Mouse (Mus musculus) CH12.LX (cell line): Measurements from ENCODE around the gene Xkr7. TPM values are rescaled to one million over a fixed set of nuclear protein-coding genes. Genes with fewer than 3 reads are reported as not detected.

Source experiments
- DNase-seq: peaks from one replicate; pipeline ENCODE4 v3.0.0-alpha.2; 2013; ENCODE audit errors: extremely low read depth
- H3K27ac ChIP-seq: 2 replicates; pipeline ENCODE4 v1.5.1; 2012; ENCODE audit warnings: low read depth, mild to moderate bottlenecking, control low read depth, moderate library complexity; ENCODE audit not compliant: insufficient read depth
- H3K27me3 ChIP-seq: replicated peaks from 2 replicates; pipeline ENCODE3; 2012; ENCODE audit warnings: inconsistent platforms
- H3K36me3 ChIP-seq, 2 experiments: replicated peaks in 1 of 2; 2 replicates each; pipeline versions ENCODE3 to v1.6.1; 2012; ENCODE audit warnings: inconsistent platforms in 1 of 2, low read length in 1 of 2, mild to moderate bottlenecking in 1 of 2, mixed read lengths in 1 of 2, moderate library complexity in 1 of 2; ENCODE audit not compliant: control insufficient read depth in 1 of 2, insufficient read depth in 1 of 2
- H3K4me1 ChIP-seq, 2 experiments: 2 replicates each; pipeline ENCODE4 v1.6.1; 2012; ENCODE audit warnings: inconsistent platforms in 1 of 2, moderate library complexity in 1 of 2; ENCODE audit not compliant: insufficient read depth in 2 of 2, control insufficient read depth in 1 of 2
- H3K4me2 ChIP-seq: 2 replicates; pipeline ENCODE4 v1.6.1; 2012; ENCODE audit warnings: low read depth, mild to moderate bottlenecking, control low read depth; ENCODE audit not compliant: poor library complexity, insufficient read depth, severe bottlenecking
- H3K4me3 ChIP-seq, 3 experiments: fragments of 150-350 bp in 1 of 3; sonication (generic) in 1 of 3; replicated peaks in 1 of 3; 2 replicates each; pipeline versions ENCODE3 to v1.5.1; 2011 to 2012; ENCODE audit warnings: low read depth in 2 of 3, low read length in 2 of 3, mild to moderate bottlenecking in 2 of 3, moderate library complexity in 2 of 3, control low read depth in 1 of 3, improper control_type of control experiment in 1 of 3, inconsistent platforms in 1 of 3, mixed read lengths in 1 of 3; ENCODE audit not compliant: poor library complexity in 1 of 3
- H3K79me2 ChIP-seq: replicated peaks from 2 replicates; pipeline ENCODE4 v1.6.1; 2012; ENCODE audit warnings: mild to moderate bottlenecking, moderate library complexity; ENCODE audit not compliant: control insufficient read depth, poor library complexity, insufficient read depth, severe bottlenecking; ENCODE audit errors: extremely low read depth
- H3K9ac ChIP-seq: 2 replicates; pipeline ENCODE4 v1.6.1; 2012; ENCODE audit warnings: low read depth, mild to moderate bottlenecking, control low read depth, moderate library complexity; ENCODE audit not compliant: insufficient read depth
- H3K9me3 ChIP-seq: replicated peaks from 2 replicates; pipeline ENCODE3; 2012; ENCODE audit warnings: low read length, inconsistent platforms, mixed read lengths
- BHLHE40 ChIP-seq: IDR thresholded peaks from 2 replicates; pipeline ENCODE4 v1.6.1; 2011; ENCODE audit warnings: mild to moderate bottlenecking, low read depth, low read length, improper control_type of control experiment
- CHD1 ChIP-seq: IDR thresholded peaks from 2 replicates; pipeline ENCODE4 v1.6.1; 2012; ENCODE audit warnings: low read depth, low read length, improper control_type of control experiment, inconsistent platforms
- CTCF ChIP-seq, 2 experiments: IDR thresholded peaks in 1 of 2; conservative IDR thresholded peaks in 1 of 2; 2 replicates each; pipeline ENCODE4 v1.5.1; 2011 to 2012; ENCODE audit warnings: low read depth in 2 of 2, low read length in 2 of 2, improper control_type of control experiment in 1 of 2, inconsistent platforms in 1 of 2, mild to moderate bottlenecking in 1 of 2, moderate library complexity in 1 of 2
- E2F4 ChIP-seq: IDR thresholded peaks from 2 replicates; pipeline ENCODE4 v1.6.1; 2011; ENCODE audit warnings: low read depth, low read length, improper control_type of control experiment; ENCODE audit not compliant: insufficient replicate concordance
- ELF1 ChIP-seq: IDR thresholded peaks from 2 replicates; pipeline ENCODE4 v1.6.1; 2014; ENCODE audit warnings: low read depth, mild to moderate bottlenecking, inconsistent platforms, low read length, improper control_type of control experiment
- EP300 ChIP-seq: IDR thresholded peaks from 2 replicates; pipeline ENCODE4 v1.6.1; 2011; ENCODE audit warnings: low read length, improper control_type of control experiment
- ETS1 ChIP-seq: conservative IDR thresholded peaks from 2 replicates; pipeline ENCODE4 v1.6.1; 2012; ENCODE audit warnings: low read depth, mild to moderate bottlenecking, inconsistent platforms, low read length, improper control_type of control experiment, moderate library complexity
- GABPA ChIP-seq: IDR thresholded peaks from 2 replicates; pipeline ENCODE4 v1.6.1; 2012; ENCODE audit warnings: low read depth, low read length, improper control_type of control experiment, inconsistent platforms; ENCODE audit not compliant: insufficient replicate concordance
- HCFC1 ChIP-seq: IDR thresholded peaks from 2 replicates; pipeline ENCODE4 v1.6.1; 2012; ENCODE audit warnings: low read depth, mild to moderate bottlenecking, inconsistent platforms, low read length, improper control_type of control experiment
- IRF4 ChIP-seq: IDR thresholded peaks from 2 replicates; pipeline ENCODE4 v1.6.1; 2014; ENCODE audit warnings: low read depth, mild to moderate bottlenecking, inconsistent platforms, low read length, improper control_type of control experiment
- JUN ChIP-seq: IDR thresholded peaks from 2 replicates; pipeline ENCODE4 v1.6.1; 2011; ENCODE audit warnings: low read depth, mild to moderate bottlenecking, low read length, improper control_type of control experiment, moderate library complexity; ENCODE audit not compliant: insufficient read depth
- JUND ChIP-seq: conservative IDR thresholded peaks from 2 replicates; pipeline ENCODE4 v1.6.1; 2011; ENCODE audit warnings: low read depth, low read length, improper control_type of control experiment
- KAT2A ChIP-seq: IDR thresholded peaks from 2 replicates; pipeline ENCODE4 v1.6.1; 2012; ENCODE audit warnings: low read length, improper control_type of control experiment, inconsistent platforms; ENCODE audit not compliant: insufficient replicate concordance
- MAZ ChIP-seq: IDR thresholded peaks from 2 replicates; pipeline ENCODE4 v1.6.1; 2012; ENCODE audit warnings: low read depth, mild to moderate bottlenecking, inconsistent platforms, low read length, improper control_type of control experiment, moderate library complexity
- MEF2A ChIP-seq: IDR thresholded peaks from 2 replicates; pipeline ENCODE4 v1.6.1; 2014; ENCODE audit warnings: low read depth, mild to moderate bottlenecking, inconsistent platforms, low read length, improper control_type of control experiment, borderline replicate concordance
- MXI1 ChIP-seq: IDR thresholded peaks from 2 replicates; pipeline ENCODE4 v1.6.1; 2011; ENCODE audit warnings: mild to moderate bottlenecking, low read depth, low read length, improper control_type of control experiment
- NELFE ChIP-seq: IDR thresholded peaks from 2 replicates; pipeline ENCODE4 v1.6.1; 2011; ENCODE audit warnings: low read depth, low read length, improper control_type of control experiment
- PAX5 ChIP-seq: IDR thresholded peaks from 2 replicates; pipeline ENCODE4 v1.6.1; 2012; ENCODE audit warnings: low read length, inconsistent platforms, mixed read lengths
- POLR2A ChIP-seq: IDR thresholded peaks from 2 replicates; pipeline ENCODE4 v1.6.1; 2011; ENCODE audit warnings: low read depth, mild to moderate bottlenecking, improper control_type of control experiment, low read length
- RAD21 ChIP-seq: IDR thresholded peaks from 2 replicates; pipeline ENCODE4 v1.6.1; 2011; ENCODE audit warnings: low read depth, mild to moderate bottlenecking, low read length, improper control_type of control experiment, moderate library complexity
- SIN3A ChIP-seq: IDR thresholded peaks from 2 replicates; pipeline ENCODE4 v1.6.1; 2012; ENCODE audit warnings: low read length, improper control_type of control experiment, inconsistent platforms
- TCF12 ChIP-seq: IDR thresholded peaks from 2 replicates; pipeline ENCODE4 v1.6.1; 2014; ENCODE audit warnings: low read depth, mild to moderate bottlenecking, inconsistent platforms, low read length, improper control_type of control experiment
- UBTF ChIP-seq: IDR thresholded peaks from 2 replicates; pipeline ENCODE4 v1.6.1; 2012; ENCODE audit warnings: low read depth, mild to moderate bottlenecking, inconsistent platforms, low read length, improper control_type of control experiment, moderate library complexity
- USF1 ChIP-seq: IDR thresholded peaks from 2 replicates; pipeline ENCODE4 v1.6.1; 2014; ENCODE audit warnings: low read depth, mild to moderate bottlenecking, inconsistent platforms, low read length, improper control_type of control experiment
- ZKSCAN1 ChIP-seq: IDR thresholded peaks from 2 replicates; pipeline ENCODE4 v1.6.1; 2012; ENCODE audit warnings: low read depth, inconsistent platforms, low read length, improper control_type of control experiment, borderline replicate concordance
- ZMIZ1 ChIP-seq: IDR thresholded peaks from 2 replicates; pipeline ENCODE4 v1.6.1; 2012; ENCODE audit warnings: low read depth, mild to moderate bottlenecking, inconsistent platforms, low read length, improper control_type of control experiment
- ZNF384 ChIP-seq: IDR thresholded peaks from 2 replicates; pipeline ENCODE4 v1.6.1; 2012; ENCODE audit warnings: low read depth, low read length, improper control_type of control experiment, inconsistent platforms
- dilution Hi-C: fragments of 300-500 bp; cut with MboI; formaldehyde crosslinking; loops from 2 replicates; pipeline ENCODE4 v1.14.3; 2020; ENCODE audit warnings: low sequenced_read_pairs; ENCODE audit not compliant: extremely low pct_unique_long_range_greater_than_20kb, extremely low pct_ligation_motif_present
- in situ Hi-C: fragments of 300-500 bp; cut with MboI; formaldehyde crosslinking; loops from 3 replicates; pipeline ENCODE4 v1.14.3; 2019; ENCODE audit warnings: low sequenced_read_pairs, low pct_ligation_motif_present, low pct_unique_long_range_greater_than_20kb, mixed read lengths
- polyA plus RNA-seq: library from polyadenylated mRNA; unstranded; fragments of >175 nt; gene quantifications from 2 replicates; pipeline ENCODE4 v1.2.1, GENCODE M21; 2012; ENCODE audit warnings: low read depth; ENCODE audit not compliant: insufficient read length
- total RNA-seq, 2 experiments: library from RNA; depleted of rRNA; stranded (reverse); fragments of 300-350 nt in 1 of 2; fragments of >200 nt in 1 of 2; gene quantifications; 2 replicates each; pipeline ENCODE4 v1.2.3; 2012 to 2014

Gene Xkr7
- total and polyA plus RNA-seq, 3 experiments: not detected

DNA sequence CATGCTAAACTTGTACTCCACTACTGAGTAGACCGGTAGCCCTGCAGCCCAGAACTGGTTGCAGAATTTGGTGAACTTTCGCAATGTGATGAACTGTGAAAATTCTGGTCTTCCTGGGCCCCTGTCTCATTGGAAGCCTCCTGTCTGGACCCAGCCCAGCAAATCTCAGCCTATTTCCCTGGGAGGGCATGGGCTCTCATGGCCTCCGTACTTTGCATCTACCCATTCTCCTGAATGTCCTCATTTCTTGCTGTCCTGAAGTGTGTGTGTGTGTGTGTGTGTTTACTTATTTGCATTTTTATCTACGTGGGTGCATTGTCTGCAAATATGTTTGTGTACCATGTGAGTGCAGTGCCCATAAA lies 18.3 kb downstream of the Xkr7 start:
- no peak for DNase-seq
- Histone ChIP-seq H3K4me2 (no peak overlapping the region), H3K27ac (no peak overlapping the region), H3K79me2 (no peaks in the 10 kb centered on the region), H3K4me1 (peaks cover 4 to 14% of the 10 kb centered on the region in 2 experiments; a peak in 3 of 4 replicates), H3K27me3 (peaks cover 93% of the 10 kb centered on the region), H3K36me3 (no peaks in the 10 kb centered on the region), H3K9me3 (no peaks in the 10 kb centered on the region), H3K9ac (no peak overlapping the region), H3K4me3 (no peak overlapping the region)
- TF ChIP-seq KAT2A (no peak), HCFC1 (no peak), JUND (no peak), E2F4 (no peak), GABPA (no peak), NELFE (no peak), UBTF (no peak), MAZ (no peak), JUN (no peak), BHLHE40 (no peak), ZNF384 (no peak), ELF1 (no peak), TCF12 (no peak), ZKSCAN1 (no peak), POLR2A (no peak), EP300 (no peak), ZMIZ1 (no peak), SIN3A (no peak), ETS1 (no peak)
- dilution Hi-C loops: no loop called here
- in situ Hi-C loops: no loop called here

DNA sequence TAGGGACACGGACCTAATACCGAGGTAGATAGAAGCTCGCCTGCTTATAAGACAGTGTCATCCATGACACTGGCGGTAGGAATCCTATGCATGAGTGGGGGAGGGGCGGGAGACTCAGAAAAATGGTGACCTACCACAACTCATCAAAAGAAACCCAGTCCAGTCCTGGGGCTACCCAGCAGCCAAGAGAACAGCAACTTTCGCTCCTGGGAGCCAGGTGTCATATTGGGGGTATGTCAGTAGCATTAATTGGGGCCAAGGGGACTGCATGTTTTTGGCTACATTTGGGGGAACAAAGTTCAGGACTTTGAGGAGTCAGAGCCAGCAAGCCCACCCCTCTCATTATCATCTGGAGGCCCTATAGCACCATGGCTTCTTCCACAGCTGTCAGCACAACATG lies 19.4 kb downstream of the Xkr7 start:
- Histone ChIP-seq H3K9ac (no peak overlapping the region), H3K79me2 (no peaks in the 10 kb centered on the region), H3K4me2 (no peak overlapping the region), H3K27ac (no peak overlapping the region), H3K27me3 (peaks cover 88% of the 10 kb centered on the region), H3K4me3 (no peak overlapping the region), H3K36me3 (no peaks in the 10 kb centered on the region), H3K4me1 (peaks cover 4 to 21% of the 10 kb centered on the region in 2 experiments; a peak in 3 of 4 replicates), H3K9me3 (no peaks in the 10 kb centered on the region)
- DNase-seq: no peak
- in situ Hi-C loops: no loop called here
- dilution Hi-C loops: no loop called here
- TF ChIP-seq TCF12 (no peak), EP300 (no peak), IRF4 (no peak), CHD1 (no peak), ETS1 (no peak), MEF2A (no peak), CTCF (conservative IDR thresholded peaks at IDR 0.05 in 1 of 2, IDR thresholded peaks at IDR 0.05 in 1 of 2; ENCODE audit: low read depth in 2 of 2, low read length in 2 of 2) (no peak), NELFE (no peak), ZMIZ1 (no peak), SIN3A (no peak), UBTF (no peak), USF1 (no peak), HCFC1 (no peak), ZKSCAN1 (no peak), BHLHE40 (no peak), E2F4 (no peak), MXI1 (no peak), PAX5 (no peak), RAD21 (no peak)
